Mouse (Mus musculus) liver, adult 2 months (tissue): ENCODE measurements around the gene Olfr1410. TPM values are rescaled to one million over a fixed set of nuclear protein-coding genes. Genes with fewer than 3 reads are reported as not detected.

Experiments used
- DNase-seq: peaks from one replicate; pipeline ENCODE4 v3.0.0-alpha.2; 2011; ENCODE audit warnings: low read depth, low spot score; ENCODE audit errors: extremely low read depth
- H3K27ac ChIP-seq: fragments of 200-500 bp; replicated peaks from 2 replicates; pipeline ENCODE4 v1.5.1; 2012; ENCODE audit warnings: low read depth, mild to moderate bottlenecking, control low read depth, inconsistent platforms, low read length; ENCODE audit not compliant: insufficient read depth
- H3K27me3 ChIP-seq: fragments of 200-500 bp; 2 replicates; pipeline ENCODE4 v1.6.1; 2012; ENCODE audit warnings: mild to moderate bottlenecking, moderate library complexity, low read length, inconsistent platforms; ENCODE audit not compliant: control insufficient read depth, insufficient read depth
- H3K36me3 ChIP-seq: fragments of 200-500 bp; 2 replicates; pipeline ENCODE4 v1.6.1; 2012; ENCODE audit warnings: low read length, inconsistent platforms; ENCODE audit not compliant: control insufficient read depth, insufficient read depth
- H3K4me1 ChIP-seq: fragments of 200-500 bp; 2 replicates; pipeline ENCODE4 v1.6.1; 2011; ENCODE audit warnings: low read length; ENCODE audit not compliant: control insufficient read depth, insufficient read depth
- H3K4me3 ChIP-seq: fragments of 200-500 bp; 2 replicates; pipeline ENCODE4 v1.5.1; 2011; ENCODE audit warnings: low read depth, mild to moderate bottlenecking, control low read depth, low read length, moderate library complexity; ENCODE audit not compliant: insufficient read depth
- H3K79me2 ChIP-seq: fragments of 200-500 bp; 2 replicates; pipeline ENCODE4 v1.6.1; 2012; ENCODE audit warnings: inconsistent platforms, mild to moderate bottlenecking, low read length, moderate library complexity; ENCODE audit not compliant: control insufficient read depth, insufficient read depth
- H3K9ac ChIP-seq: fragments of 200-500 bp; 2 replicates; pipeline ENCODE4 v1.6.1; 2012; ENCODE audit warnings: low read depth, mild to moderate bottlenecking, control low read depth, inconsistent platforms, low read length
- CTCF ChIP-seq: fragments of 200-500 bp; IDR thresholded peaks from 2 replicates; pipeline ENCODE4 v1.5.1; 2011; ENCODE audit warnings: low read depth, low read length, control low read depth
- POLR2A ChIP-seq: fragments of 200-500 bp; IDR thresholded peaks from 2 replicates; pipeline ENCODE4 v1.6.1; 2011; ENCODE audit warnings: low read length, control low read depth; ENCODE audit not compliant: insufficient read depth; ENCODE audit errors: extremely low read depth
- WGBS: fragments of 180-500 bp; shearing (Covaris S2); methylation state at CpG from one replicate; pipeline ENCODE4 v1.1.7; 2018; 5-methylcytosine and 5-hydroxymethylcytosine counted together
- polyA plus RNA-seq: library from polyadenylated mRNA; depleted of rRNA; stranded (reverse); fragments of >200 nt; gene quantifications from 2 replicates; pipeline ENCODE4 v1.2.3, GENCODE M21; 2012
- total RNA-seq: library from RNA; depleted of rRNA; stranded (reverse); fragments of >200 nt; gene quantifications from 2 replicates; pipeline ENCODE4 v1.2.3, GENCODE M21; 2014

The Olfr1410 gene
- total and polyA plus RNA-seq, 2 experiments, result not detected

DNA sequence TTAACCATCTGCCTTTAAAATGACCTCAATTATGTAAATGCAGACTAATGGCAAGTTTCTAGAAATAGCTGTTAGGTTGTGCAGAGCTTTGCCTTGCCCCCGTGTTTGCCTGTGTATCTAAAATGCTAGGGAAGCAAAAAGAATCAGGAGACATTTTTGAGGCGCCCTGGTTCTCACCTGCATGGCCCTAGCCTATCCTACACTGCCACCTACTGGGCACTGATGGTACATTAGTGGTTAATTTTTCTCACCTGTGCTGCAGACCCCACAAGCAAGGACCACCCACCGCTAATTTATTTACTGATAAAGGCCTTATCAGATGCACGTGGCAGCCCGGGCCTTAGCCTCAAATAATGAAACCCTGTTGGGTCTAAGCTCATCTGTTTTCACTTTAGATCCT is 5.4 kb downstream of the Olfr1410 start:
- Histone ChIP-seq H3K4me3 (no peak overlapping the region), H3K27ac (no peak overlapping the region), H3K4me1 (no peaks in the 10 kb centered on the region), H3K27me3 (0 out of 2 replicates have a peak, but pooled peaks cover 2% of the 10 kb centered on the region), H3K9ac (no peak overlapping the region), H3K79me2 (no peaks in the 10 kb centered on the region), H3K36me3 (no peaks in the 10 kb centered on the region)
- TF ChIP-seq POLR2A (no peak), CTCF (peak; percentile 70)
- WGBS, result 3% methylated on average over 5 of the region's 5 CpGs
- peak; percentile 24 for DNase-seq

DNA sequence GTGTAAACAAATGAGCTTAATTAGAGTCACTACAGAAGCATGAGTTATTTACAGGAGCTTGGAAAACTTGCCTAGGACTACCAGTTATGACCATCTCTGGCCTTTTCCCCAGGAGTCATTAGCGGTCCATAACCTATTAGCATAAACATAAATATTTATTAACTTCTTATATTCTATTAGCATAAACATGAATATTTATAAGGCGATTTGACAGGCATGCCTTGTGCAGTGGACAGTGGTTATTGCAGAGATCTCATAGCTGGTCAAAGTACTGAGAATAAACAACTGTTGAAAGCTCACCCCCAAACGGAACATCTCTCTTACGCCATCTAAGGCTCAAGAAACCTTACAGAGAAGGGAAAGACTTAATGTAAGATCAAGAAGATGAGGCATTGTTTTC is 7.6 kb downstream of the Olfr1410 start:
- TF ChIP-seq CTCF (no peak), POLR2A (no peak)
- 0 out of 2 replicates have a peak, but pooled peaks cover 2% of the 10 kb centered on the region for H3K27me3 ChIP-seq

DNA sequence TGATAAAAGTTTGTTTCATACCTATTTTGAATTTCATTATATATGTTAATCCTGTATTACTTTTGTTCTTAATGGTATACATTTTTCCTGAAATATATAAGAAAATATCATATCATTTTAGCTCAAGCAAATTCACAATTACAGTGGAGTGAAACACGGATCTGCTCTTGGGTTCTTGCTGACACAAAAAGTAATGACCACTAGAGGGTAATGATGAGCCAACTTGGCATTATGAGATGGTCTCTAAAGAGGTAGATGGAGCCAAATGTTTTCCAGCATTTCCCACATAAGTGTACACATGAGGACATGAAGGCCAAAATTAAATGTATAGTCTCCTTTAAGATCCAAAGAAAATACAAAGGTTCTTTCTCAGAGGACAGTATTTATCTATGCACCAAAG is 8.9 kb downstream of the Olfr1410 start:
- Histone ChIP-seq H3K27me3 (0 out of 2 replicates have a peak, but pooled peaks cover 2% of the 10 kb centered on the region), H3K4me3 (no peak overlapping the region), H3K27ac (no peak overlapping the region), H3K4me1 (no peaks in the 10 kb centered on the region), H3K79me2 (no peaks in the 10 kb centered on the region), H3K9ac (no peak overlapping the region), H3K36me3 (no peaks in the 10 kb centered on the region)
- whole genome bisulfite sequencing, result 5% methylated on average over 1 of the region's 1 CpGs
- DNase-seq, result peak; percentile 13
- TF ChIP-seq POLR2A (no peak), CTCF (peak; percentile 38; the same call in 1 of the 2 replicates)

More for the DNA sequence above, 7.6 kb downstream of the Olfr1410 start:
- H3K4me1 ChIP-seq, result no peaks in the 10 kb centered on the region
- no peak overlapping the region for H3K9ac ChIP-seq
- WGBS, result 47% methylated on average over 4 of the region's 4 CpGs
- H3K36me3 ChIP-seq, result no peaks in the 10 kb centered on the region
- no peak overlapping the region for H3K4me3 ChIP-seq
- no peak overlapping the region for H3K27ac ChIP-seq
- DNase-seq, result no peak
- H3K79me2 ChIP-seq, result no peaks in the 10 kb centered on the region

- DNase-seq, result peak; percentile 5
- no peak overlapping the region for H3K9ac ChIP-seq
- H3K27ac ChIP-seq, result no peak overlapping the region
- H3K79me2 ChIP-seq, result no peaks in the 10 kb centered on the region
- no peaks in the 10 kb centered on the region for H3K36me3 ChIP-seq
- TF ChIP-seq CTCF (no peak), POLR2A (no peak)
- H3K4me1 ChIP-seq, result no peaks in the 10 kb centered on the region
- 0 out of 2 replicates have a peak, but pooled peaks cover 2% of the 10 kb centered on the region for H3K27me3 ChIP-seq
- 45% methylated on average over 1 of the region's 1 CpGs for WGBS
- H3K4me3 ChIP-seq, result no peak overlapping the region
These were observed 10.5 kb downstream of the Olfr1410 start for GRCm38 (mm10) chr1:92616046-92616445.

GRCm38 (mm10) chr1:92617488-92617887 is 11.9 kb downstream of the Olfr1410 start, which contains the start of gene Olfr12:
TSS of gene Olfr12 (plus strand) at chr1:92617788.
- Histone ChIP-seq H3K79me2 (no peaks in the 10 kb centered on the region), H3K27ac (no peak within 1 kb of the TSS), H3K4me1 (no peaks in the 10 kb centered on the region), H3K4me3 (no peak within 1 kb of the TSS), H3K27me3 (no peaks in the 10 kb centered on the region), H3K9ac (no peak within 1 kb of the TSS), H3K36me3 (no peaks in the 10 kb centered on the region)
- no peak for TF ChIP-seq POLR2A
- TF ChIP-seq CTCF, result no peak
- no peak for DNase-seq
- 59% methylated on average over 2 of the region's 2 CpGs for WGBS

DNA sequence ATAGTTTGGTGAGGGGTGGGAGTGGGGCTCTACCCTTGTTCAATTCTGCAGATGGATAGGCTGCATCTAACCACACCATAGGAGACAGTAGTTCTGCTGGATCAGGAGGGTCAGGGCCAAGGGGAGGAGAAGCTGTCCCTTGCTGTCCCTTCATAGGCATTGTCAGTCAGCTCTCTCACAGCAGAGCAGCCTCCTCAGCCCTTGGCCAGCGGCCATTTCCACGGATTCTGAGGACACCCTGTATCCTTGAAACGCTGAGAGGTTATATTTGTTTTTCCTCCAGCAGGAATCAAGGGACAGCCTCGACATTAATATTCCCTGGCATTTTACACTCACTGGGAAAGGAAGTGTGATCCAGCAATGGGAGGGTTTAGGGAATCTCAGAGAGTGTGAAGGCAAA is 12.8 kb downstream of the Olfr1410 start:
- Histone ChIP-seq H3K27me3 (no peaks in the 10 kb centered on the region), H3K36me3 (no peaks in the 10 kb centered on the region), H3K27ac (no peak overlapping the region), H3K4me1 (no peaks in the 10 kb centered on the region), H3K9ac (no peak overlapping the region), H3K79me2 (no peaks in the 10 kb centered on the region), H3K4me3 (no peak overlapping the region)
- 29% methylated on average over 4 of the region's 4 CpGs for WGBS
- TF ChIP-seq CTCF (no peak), POLR2A (no peak)
- DNase-seq, result no peak
